Mouse (Mus musculus) embryonic facial prominence, embryonic 11.5 days (tissue): Measurements from ENCODE around the gene Usp53. TPM values are rescaled to one million over a fixed set of nuclear protein-coding genes. Genes with fewer than 3 reads are reported as not detected.

Experiments
- ATAC-seq: fragments of 200-750 bp; cut with Nextera tagmentation; replicated peaks from 2 replicates; pipeline ENCODE4 v1.8.0; 2017; ENCODE audit warnings: low read depth; ENCODE audit not compliant: insufficient number of reproducible peaks, low FRiP score, low TSS enrichment
- DNase-seq: peaks from one replicate; pipeline ENCODE4 v3.0.0-alpha.2; 2015; ENCODE audit warnings: low spot score
- H3K27ac ChIP-seq: fragments of 300-500 bp; sonication (generic); replicated peaks from 2 replicates; pipeline ENCODE4 v1.5.1; 2014; ENCODE audit warnings: mild to moderate bottlenecking, low read depth, low read length, control low read depth
- H3K27me3 ChIP-seq: fragments of 300-500 bp; sonication (generic); 2 replicates; pipeline ENCODE4 v1.6.1; 2014; ENCODE audit warnings: mild to moderate bottlenecking, low read length, moderate library complexity, mixed read lengths; ENCODE audit not compliant: control insufficient read depth, insufficient read depth
- H3K36me3 ChIP-seq: fragments of 300-500 bp; sonication (generic); replicated peaks from 2 replicates; pipeline ENCODE4 v1.6.1; 2014; ENCODE audit warnings: low read depth, mild to moderate bottlenecking, low read length, moderate library complexity, mixed read lengths; ENCODE audit not compliant: control insufficient read depth, insufficient read depth
- H3K4me1 ChIP-seq: fragments of 300-500 bp; sonication (generic); 2 replicates; pipeline ENCODE4 v1.6.1; 2014; ENCODE audit warnings: low read length, mixed read lengths; ENCODE audit not compliant: control insufficient read depth, insufficient read depth
- H3K4me2 ChIP-seq: fragments of 300-500 bp; sonication (generic); 2 replicates; pipeline ENCODE4 v1.6.1; 2014; ENCODE audit warnings: low read depth, mild to moderate bottlenecking, control low read depth, low read length, moderate library complexity
- H3K4me3 ChIP-seq: fragments of 300-500 bp; sonication (generic); 2 replicates; pipeline ENCODE4 v1.5.1; 2014; ENCODE audit warnings: low read depth, low read length, control low read depth
- H3K9ac ChIP-seq: fragments of 300-500 bp; sonication (generic); replicated peaks from 2 replicates; pipeline ENCODE4 v1.6.1; 2014; ENCODE audit warnings: mild to moderate bottlenecking, control low read depth, low read length
- H3K9me3 ChIP-seq: fragments of 300-500 bp; sonication (generic); replicated peaks from 2 replicates; pipeline ENCODE4 v1.6.1; 2016; ENCODE audit warnings: mild to moderate bottlenecking, low read length, inconsistent platforms, mixed read lengths; ENCODE audit not compliant: control insufficient read depth
- WGBS: fragments of 180-500 bp; shearing (Covaris S2); extraction: QIAGEN DNeasy Blood & Tissue Kit; methylation state at CpG from one replicate; pipeline ENCODE4 v1.1.7; 2014; 5-methylcytosine and 5-hydroxymethylcytosine counted together
- polyA plus RNA-seq: library from polyadenylated mRNA; unstranded; fragments of >200 nt; fragmentation: Nextera tagmentation; extraction: Ambion mirVana; gene quantifications from 2 replicates; pipeline ENCODE4 v1.2.1, GENCODE M21; 2014

Usp53 gene
- polyA plus RNA-seq, 1 experiment from 2014 or later, result 4.8 TPM

DNA sequence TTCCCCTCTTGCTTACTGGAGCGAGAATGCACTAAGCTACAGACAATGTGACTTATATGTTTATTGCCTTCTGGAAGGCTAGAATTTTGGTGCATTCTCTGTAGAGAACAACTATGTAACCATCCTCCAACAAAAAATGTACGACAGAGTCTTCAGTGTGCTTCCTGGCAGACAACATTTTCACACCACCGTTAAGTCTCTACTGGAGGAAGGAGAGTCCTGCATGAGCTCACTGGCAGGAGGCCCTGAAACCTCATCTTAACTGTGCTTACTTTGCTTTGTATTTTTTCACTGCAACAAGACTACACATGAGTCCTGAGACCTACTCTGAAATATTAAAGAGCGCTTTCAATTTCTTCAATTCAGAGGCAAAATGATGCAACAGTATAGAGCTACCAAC, 8.9 kb downstream of the Usp53 start:
- ATAC-seq (no peak), DNase-seq (no peak)
- H3K4me3 ChIP-seq, result no peak overlapping the region
- no peaks in the 10 kb centered on the region for H3K36me3 ChIP-seq
- H3K9ac ChIP-seq, result no peak overlapping the region
- H3K27ac ChIP-seq, result no peak overlapping the region
- H3K9me3 ChIP-seq, result no peaks in the 10 kb centered on the region
- H3K4me2 ChIP-seq, result no peak overlapping the region
- H3K27me3 ChIP-seq, result no peaks in the 10 kb centered on the region
- WGBS, result 92% methylated on average over 4 of the region's 4 CpGs
- H3K4me1 ChIP-seq, result no peaks in the 10 kb centered on the region

DNA sequence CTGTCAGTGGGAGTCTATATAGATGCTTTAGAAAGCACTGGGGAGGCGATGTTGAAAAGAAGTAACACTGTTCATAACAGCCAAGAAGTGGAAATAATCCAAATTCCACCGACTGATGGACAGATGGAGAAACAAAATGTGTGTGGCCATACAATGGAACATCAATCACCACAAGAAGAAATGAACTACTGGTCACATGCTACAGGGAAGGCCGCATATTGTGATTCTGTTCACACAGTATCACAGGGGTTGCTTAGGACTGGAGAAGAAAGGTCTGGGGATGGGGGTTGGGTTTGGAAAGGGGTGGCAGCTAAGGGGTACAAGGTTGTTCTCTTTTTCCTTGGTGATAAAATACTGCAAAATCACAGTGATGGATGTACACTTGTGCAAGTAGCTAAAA, 9.5 kb downstream of the Usp53 start:
- Histone ChIP-seq H3K36me3 (no peaks in the 10 kb centered on the region), H3K4me1 (no peaks in the 10 kb centered on the region), H3K4me2 (no peak overlapping the region), H3K27ac (no peak overlapping the region), H3K9me3 (no peaks in the 10 kb centered on the region), H3K4me3 (no peak overlapping the region), H3K27me3 (no peaks in the 10 kb centered on the region), H3K9ac (no peak overlapping the region)
- no peak for ATAC-seq
- 82% methylated on average over 3 of the region's 3 CpGs for WGBS
- DNase-seq, result no peak

DNA sequence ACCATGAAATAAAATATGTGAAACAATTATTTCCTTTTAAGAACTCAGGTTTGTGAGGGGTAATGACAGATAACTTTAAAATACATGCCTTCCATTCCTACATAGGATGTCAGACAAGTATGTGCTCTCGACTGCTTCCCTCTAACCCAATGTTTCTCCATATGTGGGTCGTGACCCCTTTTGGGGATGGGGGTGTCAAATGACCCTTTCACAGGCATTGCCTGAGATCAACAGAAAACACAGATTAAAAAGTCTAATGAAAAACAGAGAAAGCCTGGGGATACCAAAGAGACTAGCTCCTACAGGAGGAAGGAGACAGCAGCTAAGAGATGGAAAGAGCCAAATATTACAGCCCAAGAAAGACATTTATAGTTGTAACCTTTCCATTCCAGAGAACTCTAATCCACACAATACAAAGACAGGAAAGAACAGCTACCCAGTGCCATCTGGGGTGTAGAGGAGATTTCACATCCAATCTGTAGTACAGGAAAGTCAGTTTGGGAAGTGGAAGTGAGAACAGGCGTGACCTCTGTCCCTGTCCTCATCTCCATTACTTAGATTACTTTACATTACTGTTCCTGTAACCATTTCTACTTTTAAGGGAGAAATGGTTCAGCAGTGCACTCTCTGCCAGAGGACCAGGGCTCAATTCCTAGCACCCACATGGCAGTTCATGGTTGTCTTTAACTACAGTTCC, 12.0 kb downstream of the Usp53 start:
- Histone ChIP-seq H3K4me2 (no peak overlapping the region), H3K9ac (no peak overlapping the region), H3K36me3 (no peaks in the 10 kb centered on the region), H3K27ac (no peak overlapping the region), H3K27me3 (no peaks in the 10 kb centered on the region), H3K4me1 (no peaks in the 10 kb centered on the region), H3K4me3 (no peak overlapping the region), H3K9me3 (no peaks in the 10 kb centered on the region)
- 27% methylated on average over 3 of the region's 3 CpGs for WGBS
- no peak for ATAC-seq
- peak; percentile 52 for DNase-seq

DNA sequence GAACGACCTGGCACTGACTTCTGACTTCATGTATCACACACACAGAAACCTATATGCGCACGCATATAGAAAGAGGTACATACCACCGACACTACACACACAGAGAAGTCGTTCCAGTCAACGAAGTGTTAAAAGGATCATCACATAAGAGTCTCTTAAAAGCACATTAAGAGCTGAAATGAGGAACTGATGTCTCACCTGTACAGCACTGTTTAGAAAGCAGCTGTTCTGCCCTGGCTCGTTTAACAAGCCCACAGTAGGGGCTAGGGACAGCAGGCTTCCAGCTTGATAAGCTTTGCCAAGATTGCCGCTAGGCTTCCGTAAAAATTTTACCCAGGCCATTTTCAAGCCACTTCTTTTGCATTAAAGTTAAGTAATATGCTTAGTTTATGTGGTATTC, 15.9 kb downstream of the Usp53 start:
- H3K9me3 ChIP-seq, result no peaks in the 10 kb centered on the region
- no peak overlapping the region for H3K4me2 ChIP-seq
- DNase-seq (no peak), ATAC-seq (no peak)
- 89% methylated on average over 9 of the region's 9 CpGs for WGBS
- no peak overlapping the region for H3K27ac ChIP-seq
- no peaks in the 10 kb centered on the region for H3K4me1 ChIP-seq
- no peak overlapping the region for H3K4me3 ChIP-seq
- H3K36me3 ChIP-seq, result no peaks in the 10 kb centered on the region
- H3K27me3 ChIP-seq, result no peaks in the 10 kb centered on the region
- no peak overlapping the region for H3K9ac ChIP-seq

DNA sequence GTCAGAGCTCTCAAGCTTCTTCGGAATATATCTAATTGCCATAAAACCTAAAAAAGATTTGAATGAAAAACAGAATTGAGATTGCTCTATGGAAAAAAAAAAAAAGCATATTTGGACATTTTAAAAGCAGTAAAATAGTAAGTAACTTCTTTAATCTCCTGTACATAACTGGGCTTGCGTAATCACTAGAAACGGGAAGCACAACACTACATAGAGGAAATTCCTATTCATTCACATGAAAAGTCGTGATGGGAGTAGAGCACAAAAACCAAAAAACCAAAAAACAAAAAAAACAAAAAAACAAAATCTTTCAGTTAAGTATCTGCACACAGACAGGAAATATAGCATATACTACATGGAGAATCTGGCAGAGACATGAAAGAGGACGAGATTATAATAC, 20.0 kb downstream of the Usp53 start:
- DNase-seq (no peak), ATAC-seq (no peak)
- no peaks in the 10 kb centered on the region for H3K27me3 ChIP-seq
- no peak overlapping the region for H3K9ac ChIP-seq
- H3K4me1 ChIP-seq, result no peaks in the 10 kb centered on the region
- H3K4me3 ChIP-seq, result no peak overlapping the region
- H3K36me3 ChIP-seq, result no peaks in the 10 kb centered on the region
- H3K9me3 ChIP-seq, result no peaks in the 10 kb centered on the region
- no peak overlapping the region for H3K4me2 ChIP-seq
- WGBS, result 90% methylated on average over 5 of the region's 5 CpGs
- H3K27ac ChIP-seq, result no peak overlapping the region

DNA sequence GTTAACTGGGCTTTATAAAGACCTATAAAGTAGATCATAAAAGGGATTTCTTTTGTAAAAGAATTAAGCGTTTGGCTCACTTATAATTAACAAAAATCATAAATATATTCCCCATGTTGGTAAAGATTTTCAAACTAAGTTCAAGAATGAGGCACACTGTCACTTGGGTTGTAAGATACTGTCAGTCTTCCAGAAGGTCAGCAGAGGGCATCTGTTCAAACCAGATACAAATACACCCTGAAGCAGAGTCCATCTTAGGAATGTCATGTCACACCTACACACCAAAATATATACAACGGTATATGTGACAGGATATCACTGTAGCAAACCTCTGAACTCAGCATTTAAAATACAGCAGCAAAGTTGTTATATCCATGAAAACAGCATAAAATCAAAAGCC, 34.2 kb downstream of the Usp53 start:
- Histone ChIP-seq H3K9ac (no peak overlapping the region), H3K4me2 (no peak overlapping the region), H3K9me3 (no peaks in the 10 kb centered on the region), H3K36me3 (no peaks in the 10 kb centered on the region), H3K27ac (no peak overlapping the region), H3K4me3 (no peak overlapping the region), H3K4me1 (no peaks in the 10 kb centered on the region), H3K27me3 (no peaks in the 10 kb centered on the region)
- DNase-seq (no peak), ATAC-seq (no peak)
- 89% methylated on average over 2 of the region's 2 CpGs for WGBS

DNA sequence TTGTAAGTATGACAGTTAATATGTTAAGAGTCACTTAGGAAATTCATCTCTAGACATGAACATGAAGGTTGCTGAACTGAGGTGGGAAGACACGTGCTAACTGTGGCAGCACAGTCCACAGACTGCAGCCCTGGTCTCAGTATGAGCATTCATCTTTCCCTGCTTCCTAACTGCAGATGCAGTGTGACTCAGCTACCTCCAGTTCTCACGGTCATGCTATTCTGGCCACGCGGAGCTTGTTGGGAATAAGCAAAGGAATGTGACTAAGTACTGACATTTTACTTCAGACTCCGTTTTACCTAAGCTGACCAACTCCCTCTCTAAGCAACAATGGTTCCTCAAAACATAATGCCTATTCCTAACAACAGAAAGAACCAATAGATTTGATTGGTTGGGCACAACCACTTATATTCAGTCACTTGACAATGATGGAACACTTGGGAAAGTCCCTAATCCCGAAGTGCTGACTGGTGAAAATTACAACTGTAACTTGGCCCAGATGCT, 40.9 kb downstream of the Usp53 start:
- no peak for ATAC-seq
- Histone ChIP-seq H3K4me3 (no peak overlapping the region), H3K27ac (no peak overlapping the region), H3K4me1 (no peaks in the 10 kb centered on the region), H3K4me2 (no peak overlapping the region), H3K9me3 (no peaks in the 10 kb centered on the region), H3K9ac (no peak overlapping the region), H3K36me3 (no peaks in the 10 kb centered on the region), H3K27me3 (no peaks in the 10 kb centered on the region)
- DNase-seq, result no peak
- WGBS, result 87% methylated on average over 6 of the region's 6 CpGs

DNA sequence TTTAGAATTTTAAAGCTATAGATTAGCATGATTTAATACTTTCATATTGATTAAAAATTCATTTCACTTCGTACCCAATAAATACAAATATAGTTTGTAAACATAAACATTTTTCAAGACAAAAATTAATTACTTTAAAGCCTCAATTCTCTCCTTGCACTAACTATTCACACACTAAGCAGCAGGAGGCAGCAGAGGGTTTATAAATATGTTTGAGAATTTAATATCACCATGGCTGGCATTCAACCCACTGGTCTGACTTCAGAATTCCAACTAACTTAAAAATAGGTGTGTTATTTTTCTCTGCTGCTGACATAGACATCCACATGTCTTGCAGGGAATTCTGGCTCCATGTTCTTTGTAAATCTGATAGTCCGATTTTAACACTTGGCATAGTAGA, 45.1 kb downstream of the Usp53 start:
- Histone ChIP-seq H3K4me1 (no peaks in the 10 kb centered on the region), H3K4me2 (no peak overlapping the region), H3K4me3 (no peak overlapping the region), H3K9me3 (no peaks in the 10 kb centered on the region), H3K36me3 (no peaks in the 10 kb centered on the region), H3K27me3 (no peaks in the 10 kb centered on the region), H3K27ac (no peak overlapping the region), H3K9ac (no peak overlapping the region)
- DNase-seq, result peak; percentile 78
- WGBS, result 75% methylated on average over 2 of the region's 2 CpGs
- no peak for ATAC-seq
